Mouse (Mus musculus) frontal cortex, postnatal 36 days (tissue): Measurements from ENCODE around the gene Prdm16.

Source experiments
- DNase-seq, 2 experiments: peaks; one replicate each; pipeline ENCODE4 v3.0.0; 2022; ENCODE audit warnings: low spot score in 2 of 2

Gene Prdm16

GRCm38 (mm10) chr4:154478933-154479613, 157.6 kb downstream of the Prdm16 start:
- DNase-seq, result no peak

GRCm38 (mm10) chr4:154473571-154474307, 162.9 kb downstream of the Prdm16 start:
- no peak for DNase-seq

GRCm38 (mm10) chr4:154472569-154472968, 164.1 kb downstream of the Prdm16 start:
- no peak for DNase-seq

- no peak for DNase-seq
Observed at GRCm38 (mm10) chr4:154471447-154472101, 165.1 kb downstream of the Prdm16 start.

GRCm38 (mm10) chr4:154466305-154466704, 170.4 kb downstream of the Prdm16 start:
- DNase-seq, result no peak

GRCm38 (mm10) chr4:154465123-154465522, 171.6 kb downstream of the Prdm16 start:
- DNase-seq, result no peak

GRCm38 (mm10) chr4:154460021-154460420, 176.7 kb downstream of the Prdm16 start:
- DNase-seq, result no peak

- DNase-seq, result no peak
Observed at GRCm38 (mm10) chr4:154457756-154458155, 178.9 kb downstream of the Prdm16 start.

GRCm38 (mm10) chr4:154456265-154456822, 180.3 kb downstream of the Prdm16 start:
- DNase-seq, result no peak

GRCm38 (mm10) chr4:154450441-154450840, 186.2 kb downstream of the Prdm16 start:
- DNase-seq, result no peak

GRCm38 (mm10) chr4:154450036-154450435, 186.6 kb downstream of the Prdm16 start:
- no peak for DNase-seq

GRCm38 (mm10) chr4:154449343-154449742, 187.3 kb downstream of the Prdm16 start:
- DNase-seq, result peak; percentile 48 to 57

GRCm38 (mm10) chr4:154445721-154446120, 191.0 kb downstream of the Prdm16 start:
- DNase-seq, result no peak

GRCm38 (mm10) chr4:154442645-154443304, 193.9 kb downstream of the Prdm16 start:
- DNase-seq, result no peak

- DNase-seq, result peak in 1 of 2 experiments; percentile 24
Observed at GRCm38 (mm10) chr4:154439455-154440052, 197.1 kb downstream of the Prdm16 start.

- peak; percentile 41 to 44 for DNase-seq
Observed at GRCm38 (mm10) chr4:154438610-154439009, 198.1 kb downstream of the Prdm16 start.

- no peak for DNase-seq
Observed at GRCm38 (mm10) chr4:154429770-154430169, 206.9 kb downstream of the Prdm16 start.

- no peak for DNase-seq
Observed at GRCm38 (mm10) chr4:154426901-154427300, 209.8 kb downstream of the Prdm16 start.

- DNase-seq, result peak in 1 of 2 experiments; percentile 44
Observed at GRCm38 (mm10) chr4:154425284-154425683, 211.4 kb downstream of the Prdm16 start.

GRCm38 (mm10) chr4:154424681-154425080, 212.0 kb downstream of the Prdm16 start:
- DNase-seq, result no peak

GRCm38 (mm10) chr4:154422431-154422913, 214.2 kb downstream of the Prdm16 start:
- no peak for DNase-seq
